Mouse (Mus musculus) kidney, embryonic 15.5 days (tissue): ENCODE measurements around the gene Tex26. TPM values are rescaled to one million over a fixed set of nuclear protein-coding genes. Genes with fewer than 3 reads are reported as not detected.

Experiments used
- ATAC-seq: fragments of 200-750 bp; cut with Nextera tagmentation; replicated peaks from 2 replicates; pipeline ENCODE4 v1.8.0; 2017; ENCODE audit warnings: moderate TSS enrichment; ENCODE audit not compliant: low FRiP score
- H3K27ac ChIP-seq: fragments of 300-500 bp; sonication (generic); 2 replicates; pipeline ENCODE4 v1.5.1; 2015; ENCODE audit warnings: mild to moderate bottlenecking, inconsistent platforms
- H3K27me3 ChIP-seq: fragments of 300-500 bp; sonication (generic); 2 replicates; pipeline ENCODE4 v1.6.1; 2015; ENCODE audit warnings: inconsistent platforms
- H3K36me3 ChIP-seq: fragments of 300-500 bp; sonication (generic); 2 replicates; pipeline ENCODE4 v1.6.1; 2015; ENCODE audit warnings: inconsistent platforms
- H3K4me1 ChIP-seq: fragments of 300-500 bp; sonication (generic); 2 replicates; pipeline ENCODE4 v1.6.1; 2015; ENCODE audit warnings: inconsistent platforms
- H3K4me2 ChIP-seq: fragments of 300-500 bp; sonication (generic); 2 replicates; pipeline ENCODE4 v1.6.1; 2015; ENCODE audit warnings: moderate library complexity, mild to moderate bottlenecking, inconsistent platforms
- H3K4me3 ChIP-seq: fragments of 300-500 bp; sonication (generic); replicated peaks from 2 replicates; pipeline ENCODE4 v1.5.1; 2015; ENCODE audit warnings: mild to moderate bottlenecking, inconsistent platforms
- H3K9ac ChIP-seq: fragments of 300-500 bp; sonication (generic); 2 replicates; pipeline ENCODE4 v1.6.1; 2015; ENCODE audit warnings: mild to moderate bottlenecking, inconsistent platforms
- H3K9me3 ChIP-seq: fragments of 300-500 bp; sonication (generic); replicated peaks from 2 replicates; pipeline ENCODE4 v1.6.1; 2016; ENCODE audit warnings: inconsistent platforms
- WGBS: fragments of 180-500 bp; shearing (Covaris S2); methylation state at CpG from one replicate; pipeline ENCODE4 v1.1.7; 2015; ENCODE audit warnings: mixed read lengths; 5-methylcytosine and 5-hydroxymethylcytosine counted together
- polyA plus RNA-seq: library from polyadenylated mRNA; unstranded; fragments of >200 nt; fragmentation: Nextera tagmentation; extraction: Ambion mirVana; gene quantifications from 2 replicates; pipeline ENCODE4 v1.2.1, GENCODE M21; 2015

Tex26 gene
- polyA plus RNA-seq, 1 experiment from 2014 or later: 0.26 TPM

DNA sequence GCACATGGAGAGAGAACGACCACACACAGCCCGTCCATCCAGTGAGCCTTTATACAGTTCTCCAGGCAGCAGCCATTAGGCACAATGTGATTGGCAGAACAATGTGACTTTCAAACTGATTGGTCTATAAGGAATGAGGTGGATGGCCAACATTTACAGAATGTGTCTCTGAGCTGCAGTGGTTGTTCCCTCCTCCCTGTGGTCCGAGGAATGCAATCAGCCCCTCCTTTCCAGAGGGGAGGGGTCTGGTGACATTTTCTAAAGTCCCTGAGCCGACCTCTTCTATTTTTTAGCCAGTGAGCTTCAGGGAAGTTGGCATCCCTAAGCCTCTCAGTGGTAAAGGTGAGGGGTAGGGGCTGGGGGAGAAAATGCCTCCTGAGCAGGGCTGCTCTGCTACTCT lies 60.5 kb downstream of the Tex26 start:
- no peak overlapping the region for H3K9ac ChIP-seq
- no peaks in the 10 kb centered on the region for H3K9me3 ChIP-seq
- H3K4me2 ChIP-seq: no peak overlapping the region
- no peaks in the 10 kb centered on the region for H3K4me1 ChIP-seq
- no peaks in the 10 kb centered on the region for H3K36me3 ChIP-seq
- no peak overlapping the region for H3K4me3 ChIP-seq
- no peak for ATAC-seq
- WGBS: 48% methylated on average over 4 of the region's 4 CpGs
- H3K27me3 ChIP-seq: peaks cover 3% of the 10 kb centered on the region; the same call in 1 of the 2 replicates
- no peak overlapping the region for H3K27ac ChIP-seq

DNA sequence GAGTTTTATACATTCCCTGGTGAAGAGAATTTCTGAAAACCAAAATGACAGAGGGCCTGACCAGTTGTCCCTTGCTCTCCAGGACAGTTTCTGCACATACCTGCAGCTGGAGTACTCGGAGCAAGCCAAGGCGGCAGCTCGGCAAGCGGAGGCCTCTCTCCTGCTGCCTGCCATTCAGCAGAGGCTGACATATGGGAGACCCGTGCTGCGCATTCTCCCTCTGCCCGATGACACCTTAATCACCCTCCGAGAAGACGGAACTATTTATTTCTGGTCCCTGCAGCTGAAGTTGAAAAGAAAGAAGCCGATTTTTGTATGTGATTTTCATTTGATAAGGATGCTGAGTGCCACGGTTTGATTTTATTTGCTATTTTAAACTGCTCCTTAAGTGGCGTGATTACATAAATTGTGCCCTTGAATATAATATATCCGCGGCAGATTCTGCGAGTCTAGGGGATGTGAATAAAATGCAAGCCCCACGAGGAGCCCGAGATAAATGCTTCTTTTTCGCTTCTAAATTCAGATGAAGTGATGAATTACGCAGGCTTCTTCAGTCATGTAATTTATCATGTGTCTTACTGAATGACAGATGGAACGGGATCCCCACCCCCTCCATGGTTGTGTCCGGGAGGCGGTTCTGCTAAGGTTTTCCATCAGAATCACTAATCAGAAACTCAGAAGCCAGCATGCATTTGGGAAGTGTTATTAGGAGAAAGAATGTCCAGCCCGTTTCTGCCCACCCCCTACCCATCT lies 64.1 kb downstream of the Tex26 start:
- H3K4me3 ChIP-seq: no peak overlapping the region
- H3K9me3 ChIP-seq: no peaks in the 10 kb centered on the region
- H3K27ac ChIP-seq: no peak overlapping the region
- no peaks in the 10 kb centered on the region for H3K27me3 ChIP-seq
- 82% methylated on average over 23 of the region's 23 CpGs for WGBS
- no peak for ATAC-seq
- no peaks in the 10 kb centered on the region for H3K4me1 ChIP-seq
- no peaks in the 10 kb centered on the region for H3K36me3 ChIP-seq
- no peak overlapping the region for H3K4me2 ChIP-seq
- no peak overlapping the region for H3K9ac ChIP-seq

GRCm38 (mm10) chr5:149504985-149505384 lies 65.5 kb downstream of the Tex26 start:
- Histone ChIP-seq H3K4me3 (no peak overlapping the region), H3K9ac (no peak overlapping the region), H3K4me1 (peaks cover 1% of the 10 kb centered on the region; the same call in 1 of the 2 replicates), H3K27me3 (no peaks in the 10 kb centered on the region), H3K9me3 (no peaks in the 10 kb centered on the region), H3K4me2 (no peak overlapping the region), H3K27ac (no peak overlapping the region), H3K36me3 (no peaks in the 10 kb centered on the region)
- 82% methylated on average over 8 of the region's 8 CpGs for WGBS
- no peak for ATAC-seq

- ATAC-seq: no peak
- 96% methylated on average over 2 of the region's 2 CpGs for WGBS
- H3K4me2 ChIP-seq: no peak overlapping the region
- no peak overlapping the region for H3K27ac ChIP-seq
- H3K4me1 ChIP-seq: peaks cover 5% of the 10 kb centered on the region; the same call in 1 of the 2 replicates
- H3K9ac ChIP-seq: no peak overlapping the region
- H3K9me3 ChIP-seq: no peaks in the 10 kb centered on the region
- H3K4me3 ChIP-seq: no peak overlapping the region
- H3K36me3 ChIP-seq: no peaks in the 10 kb centered on the region
- no peaks in the 10 kb centered on the region for H3K27me3 ChIP-seq
Measured at GRCm38 (mm10) chr5:149506033-149506432, 66.6 kb downstream of the Tex26 start.

- peaks cover 7% of the 10 kb centered on the region for H3K4me1 ChIP-seq
- 0 out of 2 replicates have a peak, but pooled peaks cover 3% of the 10 kb centered on the region for H3K27me3 ChIP-seq
- H3K36me3 ChIP-seq: no peaks in the 10 kb centered on the region
- no peak overlapping the region for H3K4me2 ChIP-seq
- no peak overlapping the region for H3K4me3 ChIP-seq
- no peak overlapping the region for H3K9ac ChIP-seq
- no peak for ATAC-seq
- 79% methylated on average over 20 of the region's 20 CpGs for WGBS
- H3K27ac ChIP-seq: no peak overlapping the region
- no peaks in the 10 kb centered on the region for H3K9me3 ChIP-seq
Measured at GRCm38 (mm10) chr5:149508094-149509029, 68.9 kb downstream of the Tex26 start.

GRCm38 (mm10) chr5:149510323-149510722 lies 70.9 kb downstream of the Tex26 start:
- Histone ChIP-seq H3K36me3 (no peaks in the 10 kb centered on the region), H3K4me3 (no peak overlapping the region), H3K27me3 (0 out of 2 replicates have a peak, but pooled peaks cover 3% of the 10 kb centered on the region), H3K27ac (no peak overlapping the region), H3K4me2 (no peak overlapping the region), H3K9ac (no peak overlapping the region), H3K9me3 (no peaks in the 10 kb centered on the region), H3K4me1 (peaks cover 24% of the 10 kb centered on the region)
- WGBS: 46% methylated on average over 13 of the region's 13 CpGs
- ATAC-seq: no peak

DNA sequence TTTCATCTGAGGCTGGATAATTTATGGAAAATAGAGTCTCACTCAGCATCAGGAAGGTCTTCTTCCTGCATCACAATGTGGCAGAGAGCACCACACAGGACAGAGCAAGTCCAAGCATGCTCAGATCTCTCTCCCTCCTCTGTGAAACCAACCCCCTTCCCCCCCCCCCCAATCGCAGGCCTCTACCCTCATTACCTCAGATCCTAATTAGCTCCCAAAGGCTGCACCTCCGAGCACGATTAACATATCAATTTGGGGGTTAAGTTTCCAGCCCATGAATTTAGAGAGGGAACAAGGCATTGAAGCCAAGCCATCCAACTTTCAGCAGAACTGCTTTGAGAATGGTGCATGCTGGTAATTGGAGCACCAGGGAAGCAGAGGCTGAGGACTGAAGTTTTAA lies 73.2 kb downstream of the Tex26 start:
- 18% methylated on average over 3 of the region's 3 CpGs for WGBS
- ATAC-seq: no peak
- H3K4me3 ChIP-seq: no peak overlapping the region
- no peak overlapping the region for H3K9ac ChIP-seq
- H3K4me2 ChIP-seq: no peak overlapping the region
- 0 out of 2 replicates have a peak, but pooled peaks cover 3% of the 10 kb centered on the region for H3K27me3 ChIP-seq
- no peak overlapping the region for H3K27ac ChIP-seq
- no peaks in the 10 kb centered on the region for H3K9me3 ChIP-seq
- peaks cover 27% of the 10 kb centered on the region for H3K4me1 ChIP-seq
- H3K36me3 ChIP-seq: no peaks in the 10 kb centered on the region

DNA sequence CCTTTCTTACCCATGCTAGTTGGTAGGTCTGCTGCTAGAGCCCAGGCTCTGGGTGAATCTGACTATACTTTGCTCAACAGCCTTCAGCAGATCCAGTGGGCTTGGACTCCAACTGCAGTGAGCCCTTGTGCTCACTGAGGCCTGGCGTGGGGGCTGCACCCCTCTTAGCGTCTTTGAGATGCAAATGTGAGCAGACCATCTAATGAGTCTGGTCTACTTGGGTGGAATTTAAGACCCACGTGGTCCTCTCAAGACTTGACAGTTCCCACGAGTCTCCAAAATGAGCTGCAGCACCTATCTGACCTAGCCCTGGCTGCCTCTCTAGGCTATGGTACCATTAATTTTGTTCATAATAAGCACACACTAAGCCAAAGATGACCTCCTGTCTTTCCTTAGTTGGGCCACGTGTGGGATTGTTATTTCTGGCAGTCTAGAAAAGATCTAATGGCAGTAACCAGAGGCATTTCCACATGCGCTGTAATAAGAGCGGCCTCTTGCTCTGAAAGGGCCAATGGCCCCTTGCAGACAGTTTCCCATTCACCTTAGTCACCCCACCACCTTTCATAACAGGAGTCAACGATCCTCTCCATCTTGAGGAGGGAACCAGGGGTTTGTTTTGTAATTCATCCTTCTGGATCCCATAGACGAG lies 74.1 kb downstream of the Tex26 start:
- Histone ChIP-seq H3K4me3 (peak overlapping the region; percentile 27; the same call in 1 of the 2 replicates), H3K4me2 (peak overlapping the region; percentile 54), H3K4me1 (peaks cover 30% of the 10 kb centered on the region), H3K27me3 (0 out of 2 replicates have a peak, but pooled peaks cover 3% of the 10 kb centered on the region), H3K36me3 (no peaks in the 10 kb centered on the region), H3K9me3 (no peaks in the 10 kb centered on the region), H3K27ac (peak overlapping the region; percentile 85), H3K9ac (no peak overlapping the region)
- WGBS: 19% methylated on average over 9 of the region's 9 CpGs
- ATAC-seq: 0 out of 2 replicates have a peak, but pooled peaks have one; percentile 26

GRCm38 (mm10) chr5:149514087-149514671 lies 74.7 kb downstream of the Tex26 start:
- H3K4me2 ChIP-seq: peak overlapping the region; percentile 54
- H3K4me1 ChIP-seq: peaks cover 30% of the 10 kb centered on the region
- H3K9ac ChIP-seq: no peak overlapping the region
- no peaks in the 10 kb centered on the region for H3K9me3 ChIP-seq
- ATAC-seq: 0 out of 2 replicates have a peak, but pooled peaks have one; percentile 24
- H3K4me3 ChIP-seq: peak overlapping the region; percentile 27
- H3K36me3 ChIP-seq: no peaks in the 10 kb centered on the region
- WGBS: 4% methylated on average over 14 of the region's 14 CpGs
- peak overlapping the region; percentile 85 for H3K27ac ChIP-seq
- H3K27me3 ChIP-seq: 0 out of 2 replicates have a peak, but pooled peaks cover 3% of the 10 kb centered on the region

GRCm38 (mm10) chr5:149514890-149515289 lies 75.4 kb downstream of the Tex26 start:
- WGBS: 51% methylated on average over 3 of the region's 3 CpGs
- peak overlapping the region; percentile 54; the same call in 1 of the 2 replicates for H3K4me2 ChIP-seq
- H3K4me1 ChIP-seq: peaks cover 29% of the 10 kb centered on the region
- no peaks in the 10 kb centered on the region for H3K9me3 ChIP-seq
- ATAC-seq: no peak
- peak overlapping the region; percentile 85; the same call in 1 of the 2 replicates for H3K27ac ChIP-seq
- H3K36me3 ChIP-seq: no peaks in the 10 kb centered on the region
- no peak overlapping the region for H3K4me3 ChIP-seq
- 0 out of 2 replicates have a peak, but pooled peaks cover 3% of the 10 kb centered on the region for H3K27me3 ChIP-seq
- H3K9ac ChIP-seq: no peak overlapping the region

DNA sequence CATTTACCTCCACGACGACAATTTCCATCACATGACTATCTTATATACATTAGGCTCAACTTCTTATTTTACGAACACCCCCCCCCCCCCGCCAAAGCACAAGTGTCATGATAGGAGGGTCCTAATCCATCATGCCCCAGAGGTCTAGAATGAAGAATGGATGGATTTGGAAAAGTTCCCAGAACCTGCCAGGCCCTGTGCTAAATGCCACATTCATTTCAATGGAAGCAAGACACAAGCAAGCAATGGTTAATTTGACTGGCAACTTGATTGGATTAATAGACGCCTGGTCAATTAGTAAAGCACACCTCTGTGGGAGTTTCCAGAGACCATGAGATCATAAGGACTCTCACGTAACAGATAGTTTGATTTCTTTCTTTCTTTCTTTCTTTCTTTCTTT lies 77.7 kb downstream of the Tex26 start:
- no peak overlapping the region for H3K4me2 ChIP-seq
- H3K9me3 ChIP-seq: no peaks in the 10 kb centered on the region
- H3K36me3 ChIP-seq: no peaks in the 10 kb centered on the region
- WGBS: 60% methylated on average over 6 of the region's 6 CpGs
- no peak overlapping the region for H3K9ac ChIP-seq
- ATAC-seq: no peak
- H3K4me1 ChIP-seq: peaks cover 29% of the 10 kb centered on the region
- no peaks in the 10 kb centered on the region for H3K27me3 ChIP-seq
- no peak overlapping the region for H3K27ac ChIP-seq
- H3K4me3 ChIP-seq: no peak overlapping the region
